Mouse (Mus musculus) heart, embryonic 15.5 days (tissue): ENCODE data around the gene Mia2. TPM values are rescaled to one million over a fixed set of nuclear protein-coding genes. Genes with fewer than 3 reads are reported as not detected.

ENCODE experiments used
- ATAC-seq: fragments of 200-750 bp; cut with Nextera tagmentation; replicated peaks from 2 replicates; pipeline ENCODE4 v1.8.0; 2017; ENCODE audit warnings: low read depth, moderate TSS enrichment; ENCODE audit not compliant: insufficient number of reproducible peaks, insufficient read depth, low FRiP score
- H3K27ac ChIP-seq: fragments of 300-500 bp; sonication (generic); 2 replicates; pipeline ENCODE4 v1.5.1; 2015; ENCODE audit warnings: mild to moderate bottlenecking, inconsistent platforms
- H3K27me3 ChIP-seq: fragments of 300-500 bp; sonication (generic); 2 replicates; pipeline ENCODE4 v1.6.1; 2015; ENCODE audit warnings: inconsistent platforms
- H3K36me3 ChIP-seq: fragments of 300-500 bp; sonication (generic); 2 replicates; pipeline ENCODE4 v1.6.1; 2015; ENCODE audit warnings: mild to moderate bottlenecking, inconsistent platforms
- H3K4me1 ChIP-seq: fragments of 300-500 bp; sonication (generic); replicated peaks from 2 replicates; pipeline ENCODE4 v1.6.1; 2015; ENCODE audit warnings: inconsistent platforms
- H3K4me2 ChIP-seq: fragments of 300-500 bp; sonication (generic); 2 replicates; pipeline ENCODE4 v1.6.1; 2015; ENCODE audit warnings: inconsistent platforms, mild to moderate bottlenecking, moderate library complexity
- H3K4me3 ChIP-seq: fragments of 300-500 bp; sonication (generic); 2 replicates; pipeline ENCODE4 v1.5.1; 2015; ENCODE audit warnings: mild to moderate bottlenecking, inconsistent platforms
- H3K9ac ChIP-seq: fragments of 300-500 bp; sonication (generic); 2 replicates; pipeline ENCODE4 v1.6.1; 2015; ENCODE audit warnings: mild to moderate bottlenecking, inconsistent platforms
- H3K9me3 ChIP-seq: fragments of 300-500 bp; sonication (generic); replicated peaks from 2 replicates; pipeline ENCODE4 v1.6.1; 2016; ENCODE audit warnings: inconsistent platforms
- WGBS: fragments of 180-500 bp; shearing (Covaris S2); methylation state at CpG from one replicate; pipeline ENCODE4 v1.1.7; 2015; ENCODE audit warnings: mixed read lengths; 5-methylcytosine and 5-hydroxymethylcytosine counted together
- polyA plus RNA-seq: library from polyadenylated mRNA; unstranded; fragments of >200 nt; fragmentation: Nextera tagmentation; extraction: Ambion mirVana; gene quantifications from 2 replicates; pipeline ENCODE4 v1.2.1, GENCODE M21; 2015

Gene Mia2
- polyA plus RNA-seq, 1 experiment from 2014 or later = 39.6 TPM

GRCm38 (mm10) chr12:59066448-59067077, 29.0 kb upstream of the Mia2 start, which contains the start of gene Pnn:
Pnn (plus strand) TSS chr12:59066884.
- under 1% methylated on average over 43 of the region's 43 CpGs for WGBS

GRCm38 (mm10) chr12:59067095-59067494, 28.5 kb upstream of the Mia2 start:
- Histone ChIP-seq H3K4me3 (peak overlapping the region; percentile 99), H3K9me3 (no peaks in the 10 kb centered on the region), H3K9ac (peak overlapping the region; percentile 100), H3K27ac (peak overlapping the region; percentile 90), H3K27me3 (no peaks in the 10 kb centered on the region), H3K36me3 (peaks cover 40% of the 10 kb centered on the region), H3K4me1 (peaks cover 7% of the 10 kb centered on the region; the same call in 1 of the 2 replicates), H3K4me2 (peak overlapping the region; percentile 66)
- WGBS = under 1% methylated on average over 41 of the region's 41 CpGs
- ATAC-seq = peak; percentile 56

More at GRCm38 (mm10) chr12:59066448-59067077, 29.0 kb upstream of the Mia2 start, which contains the start of gene Pnn:
- Histone ChIP-seq H3K9ac (peak within 1 kb of the TSS; percentile 100), H3K9me3 (no peaks in the 10 kb centered on the region), H3K27ac (peak within 1 kb of the TSS; percentile 94), H3K27me3 (no peaks in the 10 kb centered on the region), H3K4me2 (peak within 1 kb of the TSS; percentile 75), H3K36me3 (peaks cover 35% of the 10 kb centered on the region), H3K4me1 (peaks cover 7% of the 10 kb centered on the region; the same call in 1 of the 2 replicates), H3K4me3 (peak within 1 kb of the TSS; percentile 99)
- peak; percentile 100 for ATAC-seq

DNA sequence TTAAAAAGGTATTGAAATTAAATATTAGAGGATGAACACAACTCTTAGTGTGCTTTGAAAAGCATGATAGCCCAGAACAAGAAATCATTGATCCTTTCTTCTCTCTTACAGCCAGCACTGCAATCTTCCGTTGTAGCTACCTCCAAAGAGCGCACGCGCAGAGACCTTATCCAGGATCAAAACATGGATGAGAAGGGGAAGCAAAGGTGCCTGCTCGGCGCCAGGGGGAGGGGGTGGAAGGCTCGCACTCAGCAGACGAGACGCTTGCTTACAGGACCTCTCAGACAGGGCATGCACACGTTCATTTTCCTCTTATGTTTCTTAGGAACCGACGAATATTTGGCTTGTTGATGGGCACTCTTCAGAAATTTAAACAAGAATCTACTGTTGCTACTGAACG, 26.8 kb upstream of the Mia2 start:
- no peak overlapping the region for H3K27ac ChIP-seq
- H3K4me1 ChIP-seq = peaks cover 7% of the 10 kb centered on the region; the same call in 1 of the 2 replicates
- no peak overlapping the region for H3K9ac ChIP-seq
- no peak overlapping the region for H3K4me3 ChIP-seq
- H3K9me3 ChIP-seq = no peaks in the 10 kb centered on the region
- ATAC-seq = no peak
- no peaks in the 10 kb centered on the region for H3K27me3 ChIP-seq
- no peak overlapping the region for H3K4me2 ChIP-seq
- 91% methylated on average over 13 of the region's 13 CpGs for WGBS
- peaks cover 47% of the 10 kb centered on the region for H3K36me3 ChIP-seq

DNA sequence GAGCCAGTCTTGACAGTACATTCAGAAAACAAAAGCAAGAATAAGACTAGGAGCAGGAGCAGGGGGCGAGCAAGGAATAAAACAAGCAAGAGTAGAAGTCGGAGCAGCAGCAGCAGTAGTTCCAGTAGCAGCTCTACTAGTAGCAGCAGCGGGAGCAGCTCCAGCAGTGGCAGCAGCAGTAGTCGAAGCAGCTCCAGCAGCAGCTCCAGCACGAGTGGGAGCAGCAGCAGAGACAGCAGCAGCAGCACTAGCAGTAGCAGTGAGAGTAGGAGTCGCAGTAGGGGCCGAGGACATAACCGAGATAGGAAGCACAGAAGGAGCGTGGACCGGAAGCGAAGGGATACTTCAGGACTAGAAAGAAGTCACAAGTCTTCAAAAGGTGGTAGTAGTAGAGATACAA, 23.3 kb upstream of the Mia2 start:
- ATAC-seq = no peak
- WGBS = 83% methylated on average over 11 of the region's 11 CpGs
- H3K36me3 ChIP-seq = peaks cover 53% of the 10 kb centered on the region

GRCm38 (mm10) chr12:59074052-59074451, 21.5 kb upstream of the Mia2 start:
- 74% methylated on average over 3 of the region's 3 CpGs for WGBS
- no peak overlapping the region for H3K4me3 ChIP-seq
- no peak overlapping the region for H3K27ac ChIP-seq
- no peaks in the 10 kb centered on the region for H3K27me3 ChIP-seq
- peaks cover 44% of the 10 kb centered on the region for H3K36me3 ChIP-seq
- H3K4me2 ChIP-seq = no peak overlapping the region
- H3K4me1 ChIP-seq = no peaks in the 10 kb centered on the region
- no peak overlapping the region for H3K9ac ChIP-seq
- ATAC-seq = no peak
- H3K9me3 ChIP-seq = no peaks in the 10 kb centered on the region

More for the DNA sequence above, 23.3 kb upstream of the Mia2 start:
- Histone ChIP-seq H3K27me3 (no peaks in the 10 kb centered on the region), H3K27ac (no peak overlapping the region), H3K4me1 (0 out of 2 replicates have a peak, but pooled peaks cover 3% of the 10 kb centered on the region), H3K4me2 (no peak overlapping the region), H3K4me3 (no peak overlapping the region), H3K9ac (no peak overlapping the region), H3K9me3 (no peaks in the 10 kb centered on the region)

DNA sequence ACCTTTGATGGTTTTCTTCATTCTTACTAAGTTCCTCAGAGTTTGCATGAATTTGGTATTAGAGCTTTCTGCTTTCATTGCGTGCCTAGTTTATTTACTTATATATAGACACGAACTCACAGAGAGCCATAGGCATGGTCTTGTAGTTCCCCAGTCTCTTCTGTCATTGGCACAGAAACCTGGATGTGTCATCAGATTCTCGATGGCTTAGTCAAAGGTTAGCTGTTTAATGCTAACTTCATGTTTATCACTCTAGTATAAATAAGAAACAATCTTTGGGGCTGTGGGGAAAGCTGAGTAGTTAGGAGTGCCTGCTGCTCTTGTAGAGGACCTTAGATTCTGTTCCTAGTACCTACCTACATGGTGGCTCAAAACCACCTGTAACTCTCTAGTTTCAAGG, 18.6 kb upstream of the Mia2 start:
- 84% methylated on average over 3 of the region's 3 CpGs for WGBS
- no peaks in the 10 kb centered on the region for H3K27me3 ChIP-seq

DNA sequence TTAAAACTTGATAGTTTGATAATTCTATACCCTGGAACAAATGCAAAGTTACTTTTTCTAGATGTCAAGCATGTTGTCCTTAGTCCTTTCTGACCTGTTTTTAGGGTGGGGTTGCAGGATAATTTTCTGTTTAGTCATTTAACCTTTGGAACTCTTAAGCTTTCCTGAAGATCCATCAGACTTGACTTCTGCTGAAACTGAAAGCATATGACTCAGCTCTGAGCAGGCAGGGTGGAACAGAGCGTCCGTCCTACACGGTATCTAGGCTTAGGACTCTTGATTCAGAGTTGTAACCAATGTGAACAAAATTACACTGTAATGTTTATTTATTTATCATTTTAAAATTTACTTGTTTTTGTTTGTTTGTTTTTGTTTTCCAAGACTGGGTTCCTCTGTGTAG, 17.7 kb upstream of the Mia2 start:
- H3K9ac ChIP-seq = no peak overlapping the region
- H3K27me3 ChIP-seq = no peaks in the 10 kb centered on the region
- no peak overlapping the region for H3K27ac ChIP-seq
- H3K4me3 ChIP-seq = no peak overlapping the region
- ATAC-seq = no peak
- H3K4me1 ChIP-seq = no peaks in the 10 kb centered on the region
- WGBS = 87% methylated on average over 3 of the region's 3 CpGs
- H3K4me2 ChIP-seq = no peak overlapping the region
- peaks cover 7% of the 10 kb centered on the region for H3K36me3 ChIP-seq
- H3K9me3 ChIP-seq = no peaks in the 10 kb centered on the region

More for the DNA sequence above, 18.6 kb upstream of the Mia2 start:
- no peak for ATAC-seq
- no peaks in the 10 kb centered on the region for H3K4me1 ChIP-seq
- H3K36me3 ChIP-seq = peaks cover 14% of the 10 kb centered on the region
- H3K4me2 ChIP-seq = no peak overlapping the region
- no peak overlapping the region for H3K4me3 ChIP-seq
- no peaks in the 10 kb centered on the region for H3K9me3 ChIP-seq
- H3K9ac ChIP-seq = no peak overlapping the region
- no peak overlapping the region for H3K27ac ChIP-seq

DNA sequence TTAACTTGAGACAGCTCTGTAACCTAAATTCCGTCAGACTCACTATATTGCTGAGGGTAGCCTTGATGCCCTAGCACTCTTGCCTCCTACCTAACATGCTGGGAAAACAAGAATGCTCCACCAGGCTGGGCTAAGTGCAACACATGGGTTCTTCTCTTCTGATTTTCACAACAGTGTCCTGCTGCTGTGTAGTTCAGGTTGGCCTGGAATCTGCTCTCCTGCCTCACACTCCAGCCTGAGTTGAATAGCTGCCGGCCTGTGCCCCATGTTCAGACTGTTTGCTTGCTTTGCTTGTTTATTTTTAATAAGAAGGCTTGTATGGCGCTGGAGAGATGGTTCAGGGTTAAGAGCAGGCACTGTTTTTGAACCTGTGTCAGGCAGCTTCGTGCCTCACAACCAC, 15.1 kb upstream of the Mia2 start:
- no peaks in the 10 kb centered on the region for H3K9me3 ChIP-seq
- H3K4me2 ChIP-seq = no peak overlapping the region
- WGBS = 84% methylated on average over 4 of the region's 4 CpGs
- H3K27me3 ChIP-seq = no peaks in the 10 kb centered on the region
- H3K36me3 ChIP-seq = no peaks in the 10 kb centered on the region
- no peak overlapping the region for H3K27ac ChIP-seq
- no peak overlapping the region for H3K9ac ChIP-seq
- no peak overlapping the region for H3K4me3 ChIP-seq
- H3K4me1 ChIP-seq = no peaks in the 10 kb centered on the region
- no peak for ATAC-seq

- H3K4me3 ChIP-seq = no peak overlapping the region
- H3K9ac ChIP-seq = no peak overlapping the region
- no peak for ATAC-seq
- no peaks in the 10 kb centered on the region for H3K9me3 ChIP-seq
- H3K4me2 ChIP-seq = no peak overlapping the region
- no peaks in the 10 kb centered on the region for H3K4me1 ChIP-seq
- H3K36me3 ChIP-seq = no peaks in the 10 kb centered on the region
- H3K27ac ChIP-seq = no peak overlapping the region
- H3K27me3 ChIP-seq = no peaks in the 10 kb centered on the region
- 59% methylated on average over 5 of the region's 5 CpGs for WGBS
These were observed 11.2 kb upstream of the Mia2 start for GRCm38 (mm10) chr12:59084446-59084845.

DNA sequence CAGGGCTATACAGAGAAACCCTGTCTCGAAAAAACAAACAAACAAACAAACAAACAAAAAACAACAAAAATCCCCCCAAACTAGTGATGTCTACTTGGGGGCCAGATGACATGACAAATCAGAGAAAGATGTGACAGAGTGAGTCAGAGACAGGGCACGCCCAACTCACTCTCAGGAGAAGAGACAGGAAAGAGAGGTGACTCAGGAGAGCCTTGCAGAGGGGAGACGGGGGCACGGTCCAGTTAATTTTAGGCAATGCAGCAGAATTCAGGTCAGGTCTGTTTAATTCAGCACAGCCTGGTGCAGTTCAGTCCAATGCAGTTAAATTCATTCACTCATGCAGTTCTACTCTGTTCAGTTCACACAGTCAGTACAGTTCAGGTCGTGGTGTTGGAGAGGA, 9.4 kb upstream of the Mia2 start:
- Histone ChIP-seq H3K4me3 (no peak overlapping the region), H3K9ac (no peak overlapping the region), H3K4me1 (no peaks in the 10 kb centered on the region), H3K36me3 (no peaks in the 10 kb centered on the region), H3K27ac (no peak overlapping the region), H3K9me3 (no peaks in the 10 kb centered on the region), H3K4me2 (no peak overlapping the region), H3K27me3 (no peaks in the 10 kb centered on the region)
- WGBS = 75% methylated on average over 5 of the region's 5 CpGs
- ATAC-seq = no peak

DNA sequence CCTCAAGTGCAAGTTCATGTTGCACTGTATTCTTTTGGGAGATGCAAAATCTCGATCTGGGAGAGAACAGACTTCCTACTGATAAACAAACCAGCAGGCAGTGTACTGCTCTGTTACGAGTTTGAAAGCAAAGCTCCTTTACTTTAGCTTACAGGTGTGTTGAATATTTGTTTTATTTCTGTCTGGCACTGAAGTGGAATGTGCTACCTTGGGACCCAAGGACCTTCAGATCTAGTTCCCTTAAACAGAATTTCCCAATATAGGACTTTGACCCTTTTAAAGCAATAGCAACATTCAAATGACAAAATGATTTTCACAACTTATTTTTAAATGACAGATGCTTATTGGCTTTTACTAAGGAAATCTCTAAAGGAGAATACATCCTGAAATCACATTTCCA, 2.1 kb upstream of the Mia2 start:
- ATAC-seq = no peak
- Histone ChIP-seq H3K4me2 (no peak overlapping the region), H3K4me3 (no peak overlapping the region), H3K27ac (no peak overlapping the region), H3K27me3 (no peaks in the 10 kb centered on the region), H3K36me3 (no peaks in the 10 kb centered on the region), H3K9ac (no peak overlapping the region), H3K4me1 (no peaks in the 10 kb centered on the region), H3K9me3 (no peaks in the 10 kb centered on the region)
- 33% methylated on average over 2 of the region's 2 CpGs for whole genome bisulfite sequencing

DNA sequence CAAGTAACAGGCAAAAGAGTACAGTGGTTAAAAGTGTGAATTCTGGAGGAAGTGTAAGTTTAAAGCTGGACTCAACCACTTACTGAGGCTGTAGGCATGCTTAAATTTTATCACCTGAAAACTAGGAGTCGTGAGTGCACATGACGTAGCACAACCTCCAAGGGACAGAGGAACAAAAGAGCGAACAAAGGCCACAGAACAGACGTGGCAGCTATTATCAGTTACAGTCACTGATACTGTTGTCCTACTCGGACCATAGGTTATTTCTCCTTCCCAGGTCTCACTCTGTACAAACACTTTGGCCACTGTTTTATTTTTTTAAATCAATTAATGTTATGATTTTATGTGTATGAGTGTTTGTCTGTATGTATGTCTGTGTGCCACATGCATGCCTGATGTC, 9.2 kb downstream of the Mia2 start:
- Histone ChIP-seq H3K27me3 (no peaks in the 10 kb centered on the region), H3K9ac (no peak overlapping the region), H3K36me3 (no peaks in the 10 kb centered on the region), H3K4me1 (no peaks in the 10 kb centered on the region), H3K4me3 (no peak overlapping the region), H3K9me3 (no peaks in the 10 kb centered on the region), H3K4me2 (no peak overlapping the region), H3K27ac (no peak overlapping the region)
- 39% methylated on average over 5 of the region's 5 CpGs for WGBS
- no peak for ATAC-seq
